Mouse (Mus musculus) embryonic fibroblast, embryonic 13.5 days (primary cell): ENCODE data around the gene Arid1b.

Experiments
- CTCF ChIP-seq: IDR thresholded peaks from 2 replicates; pipeline ENCODE4 v1.5.1; 2011; ENCODE audit warnings: mild to moderate bottlenecking, control low read depth, low read length, moderate library complexity, borderline replicate concordance; ENCODE audit not compliant: insufficient read depth
- POLR2A ChIP-seq: IDR thresholded peaks from 2 replicates; pipeline ENCODE4 v1.6.1; 2011; ENCODE audit warnings: low read depth, mild to moderate bottlenecking, control low read depth, low read length, moderate library complexity

- TF ChIP-seq CTCF (no peak), POLR2A (no peak)
Observed at GRCm38 (mm10) chr17:5188400-5188799, 194.3 kb downstream of the Arid1b start.
